Mouse (Mus musculus) inflammation-experienced regulatory T-cells, adult 6 months (primary cell): Measurements from ENCODE around the gene Gm3095. TPM values are rescaled to one million over a fixed set of nuclear protein-coding genes. Genes with fewer than 3 reads are reported as not detected.
"Not testable (repeated sequence)": the region's sequence is repeated elsewhere in the genome, so short reads cannot be mapped to it uniquely, and the experiment has no call there.

ENCODE experiments used
- ATAC-seq: one replicate; pipeline ENCODE4 v1.8.0; 2017
- polyA plus RNA-seq, 3 experiments: library from polyadenylated mRNA; unstranded; fragments of 100-300 nt; shearing (Covaris generic); gene quantifications; one replicate each; pipeline ENCODE4 v1.2.1; 2017

Gm3095 gene
- 1 to 10 TPM in 1 of 3 experiments, under 1 TPM in 1, not detected in 1; 0.26 to 1.4 TPM for polyA plus RNA-seq

GRCm38 (mm10) chr14:3963247-3963646, at the start of gene Gm3095:
Gm3095 (plus strand) TSS chr14:3963547.
- ATAC-seq, result not testable (repeated sequence)

GRCm38 (mm10) chr14:3931456-3931855, 31.9 kb upstream of the Gm3095 start, which contains the start of gene Gm3029:
Gm3029 (plus strand) TSS chr14:3931756.
- not testable (repeated sequence) for ATAC-seq

- not testable (repeated sequence) for ATAC-seq
These were observed 34.7 kb downstream of the Gm3095 start, which contains the start of gene Gm3099 for GRCm38 (mm10) chr14:3998094-3998493. Gm3099 (plus strand) TSS chr14:3998394.

Other genes starting within 250 kb of the Gm3095 start
- gene Gm3002, start 153.5 kb upstream of the Gm3095 start, polyA plus RNA-seq, result 1 to 10 TPM in 1 of 3 experiments, under 1 TPM in 2; 0.70 to 8.4 (median 0.83) TPM
- gene Gm3033, start 117.3 kb upstream of the Gm3095 start, polyA plus RNA-seq, result not detected
- under 1 TPM in 1 of 3 experiments, not detected in 2; 0.78 TPM for gene Gm2916, start 79.4 kb upstream of the Gm3095 start, polyA plus RNA-seq
- not detected for gene Gm3029, start 31.8 kb upstream of the Gm3095 start, polyA plus RNA-seq
- not detected for gene Gm3099, start 34.8 kb downstream of the Gm3095 start, polyA plus RNA-seq
- gene Gm5796, start 60.4 kb downstream of the Gm3095 start, polyA plus RNA-seq, result 1 to 10 TPM in 2 of 3 experiments, under 1 TPM in 1; 0.55 to 9.2 (median 3.6) TPM
- 1 to 10 TPM in 1 of 3 experiments, under 1 TPM in 1, not detected in 1; 0.63 to 1.4 TPM for gene Gm3115, start 120.6 kb downstream of the Gm3095 start, polyA plus RNA-seq
- gene Gm8108, start 147.0 kb downstream of the Gm3095 start, polyA plus RNA-seq, result 1 to 10 TPM in 2 of 3 experiments, not detected in 1; 2.2 to 9.2 TPM
- not detected for gene Gm3127, start 201.5 kb downstream of the Gm3095 start, polyA plus RNA-seq
- gene Gm2974, start 219.0 kb downstream of the Gm3095 start, polyA plus RNA-seq, result 1 to 10 TPM; 1.7 to 4.2 (median 1.9) TPM